Mouse (Mus musculus) liver, embryonic 11.5 days (tissue): ENCODE results near the gene Tmtc4. TPM values are rescaled to one million over a fixed set of nuclear protein-coding genes. Genes with fewer than 3 reads are reported as not detected.

ENCODE experiments used
- polyA plus RNA-seq: library from polyadenylated mRNA; unstranded; fragments of >200 nt; fragmentation: Nextera tagmentation; extraction: Ambion mirVana; gene quantifications from 2 replicates; pipeline ENCODE4 v1.2.1, GENCODE M21; 2014

Tmtc4 gene
- polyA plus RNA-seq, 1 experiment from 2014 or later: 8.3 TPM

Other genes starting within 250 kb of the Tmtc4 start
- 16.9 and 18.8 TPM in 2 replicates for gene Ggact, start 70.3 kb downstream of the Tmtc4 start, polyA plus RNA-seq